Mouse (Mus musculus) telencephalon, adult 2 months (tissue): ENCODE data around the gene Nfasc.

ENCODE experiments used
- DNase-seq: peaks from one replicate; pipeline ENCODE4 v3.0.0-alpha.2; 2011; ENCODE audit warnings: low read depth, low spot score

Nfasc gene

GRCm38 (mm10) chr1:132741175-132741997 lies at the start of gene Nfasc:
Gene Nfasc (minus strand): TSS chr1:132741797.
- peak; percentile 59 for DNase-seq

- DNase-seq = no peak
These were observed 49.5 kb upstream of the Nfasc start for GRCm38 (mm10) chr1:132791049-132791448.

- DNase-seq = no peak
These were observed 45.3 kb upstream of the Nfasc start for GRCm38 (mm10) chr1:132786866-132787265.

- DNase-seq = no peak
These were observed 40.2 kb upstream of the Nfasc start for GRCm38 (mm10) chr1:132781607-132782445.

- DNase-seq = no peak
These were observed 39.4 kb upstream of the Nfasc start for GRCm38 (mm10) chr1:132780961-132781360.

GRCm38 (mm10) chr1:132780254-132780653 lies 38.7 kb upstream of the Nfasc start:
- DNase-seq = no peak

- no peak for DNase-seq
These were observed 33.4 kb upstream of the Nfasc start for GRCm38 (mm10) chr1:132774959-132775358.

GRCm38 (mm10) chr1:132771377-132771776 lies 29.8 kb upstream of the Nfasc start:
- no peak for DNase-seq

GRCm38 (mm10) chr1:132769559-132769958 lies 28.0 kb upstream of the Nfasc start:
- DNase-seq = no peak

GRCm38 (mm10) chr1:132767422-132767821 lies 25.8 kb upstream of the Nfasc start:
- DNase-seq = no peak

GRCm38 (mm10) chr1:132765887-132766651 lies 24.5 kb upstream of the Nfasc start:
- DNase-seq = no peak

- no peak for DNase-seq
These were observed 23.6 kb upstream of the Nfasc start for GRCm38 (mm10) chr1:132765222-132765621.

- no peak for DNase-seq
These were observed 17.8 kb upstream of the Nfasc start for GRCm38 (mm10) chr1:132759390-132759789.

GRCm38 (mm10) chr1:132758656-132759370 lies 17.2 kb upstream of the Nfasc start:
- peak; percentile 72 for DNase-seq

GRCm38 (mm10) chr1:132755211-132755610 lies 13.6 kb upstream of the Nfasc start:
- DNase-seq = no peak

GRCm38 (mm10) chr1:132749217-132749884 lies 7.8 kb upstream of the Nfasc start:
- peak; percentile 52 for DNase-seq

GRCm38 (mm10) chr1:132746302-132746701 lies 4.7 kb upstream of the Nfasc start:
- DNase-seq = peak; percentile 67

GRCm38 (mm10) chr1:132745636-132746035 lies 4.0 kb upstream of the Nfasc start:
- DNase-seq = peak; percentile 57

GRCm38 (mm10) chr1:132739077-132739521 lies 2.5 kb downstream of the Nfasc start:
- DNase-seq = peak; percentile 79

GRCm38 (mm10) chr1:132736171-132736570 lies 5.4 kb downstream of the Nfasc start:
- no peak for DNase-seq
